Mouse (Mus musculus): Measurements from ENCODE around the gene Nob1.

Gene Nob1

DNA sequence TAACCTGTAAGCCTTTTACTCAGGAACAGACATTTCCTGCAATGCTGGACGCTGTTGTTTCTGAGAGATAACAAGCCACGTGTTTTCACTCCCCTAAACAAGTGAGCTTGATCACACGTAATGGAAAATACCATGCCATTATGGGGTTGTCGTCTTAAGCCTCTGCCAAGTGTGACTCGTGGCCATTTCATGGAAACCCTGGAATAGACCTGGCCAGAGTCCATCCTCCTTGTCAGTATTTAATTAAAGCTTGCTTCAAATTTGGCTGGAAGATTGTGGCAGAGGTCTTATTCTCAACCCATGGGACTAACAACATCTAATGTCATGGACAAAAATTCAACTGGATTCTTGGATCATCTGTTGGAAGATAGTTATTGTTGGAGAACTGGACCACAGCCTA, 38.7 kb downstream of the Nob1 start:
- no peak for DNase-seq (ENCODE audit: low spot score)

DNA sequence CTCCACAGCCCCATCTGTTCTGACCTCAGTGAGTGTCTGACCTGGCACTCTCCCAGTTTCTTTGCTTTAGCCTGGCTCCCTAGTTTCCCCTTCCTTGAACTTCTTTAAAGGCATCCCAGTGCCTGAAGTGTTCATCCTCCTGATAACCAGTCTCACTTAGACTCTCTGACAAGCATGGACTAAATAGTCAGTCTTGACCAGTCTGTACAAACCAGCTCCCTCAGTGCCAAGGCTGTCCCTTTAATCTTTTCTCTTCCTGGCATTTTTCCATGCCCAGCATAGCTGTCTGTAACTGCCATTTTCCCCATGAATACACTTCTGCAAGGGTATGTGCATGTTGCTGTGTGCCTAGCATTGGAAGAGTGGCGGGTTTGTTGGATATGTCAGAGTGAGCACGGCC, 39.8 kb downstream of the Nob1 start:
- DNase-seq (ENCODE audit: low spot score): no peak

DNA sequence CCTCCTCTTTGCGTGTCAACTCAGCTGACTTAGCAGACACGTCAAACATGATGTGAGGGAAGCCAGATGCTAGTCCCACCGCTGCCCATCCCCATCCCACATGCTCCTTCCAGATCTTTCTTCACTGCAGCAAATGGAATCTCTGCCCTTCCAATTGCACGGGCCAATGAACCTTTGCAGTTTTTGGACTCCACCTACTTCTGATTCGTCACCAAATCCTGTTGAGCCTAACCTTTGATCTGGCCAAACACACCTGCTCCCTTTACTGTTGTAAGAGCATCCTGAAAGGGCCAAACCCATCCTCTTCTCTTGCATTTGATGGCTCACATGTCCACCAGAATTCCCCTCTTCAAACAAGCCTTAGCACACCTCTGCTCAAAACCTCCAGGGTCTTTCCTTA, 40.2 kb downstream of the Nob1 start:
- no peak for DNase-seq (ENCODE audit: low spot score)

- no peak for DNase-seq (ENCODE audit: low spot score)
Measured at GRCm38 (mm10) chr8:107382898-107383297, 42.0 kb downstream of the Nob1 start.

DNA sequence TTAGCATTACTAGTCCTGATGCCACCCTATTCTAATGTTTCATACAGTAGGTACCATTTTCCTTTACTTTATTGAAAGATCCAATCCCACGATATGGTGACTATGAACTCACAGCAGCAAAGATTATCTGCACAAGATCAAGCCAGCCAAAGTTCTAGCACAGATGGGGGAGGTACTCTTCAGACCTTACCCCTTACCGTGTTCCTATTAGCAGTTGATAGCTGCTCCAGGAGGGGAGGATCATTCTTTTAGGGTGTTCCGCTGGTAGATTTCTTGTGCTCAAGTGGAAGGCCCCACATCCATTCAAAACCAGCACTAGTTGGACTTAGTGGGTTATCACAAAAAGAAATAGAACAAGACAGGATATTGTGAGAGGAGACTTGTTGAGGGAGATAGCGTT, 43.2 kb downstream of the Nob1 start:
- DNase-seq (ENCODE audit: low spot score): no peak

- DNase-seq (ENCODE audit: low spot score): no peak
Measured at GRCm38 (mm10) chr8:107380734-107381133, 44.1 kb downstream of the Nob1 start.

- DNase-seq (ENCODE audit: low spot score): no peak
Measured at GRCm38 (mm10) chr8:107377346-107377745, 47.5 kb downstream of the Nob1 start.

GRCm38 (mm10) chr8:107370311-107370710, 54.5 kb downstream of the Nob1 start:
- no peak for DNase-seq (ENCODE audit: low spot score)

Data from left cerebral cortex, adult 11 months (tissue).